Mouse (Mus musculus): ENCODE results near the gene Myo10. TPM values are rescaled to one million over a fixed set of nuclear protein-coding genes. Genes with fewer than 3 reads are reported as not detected.

Gene Myo10
- total RNA-seq, 2 experiments from 2014 or later, result 42.1 to 46.9 TPM

GRCm38 (mm10) chr15:25621351-25622199 lies 750 bp upstream of the Myo10 start:
- H3K4me3 ChIP-seq, result peak overlapping the region; percentile 70
- intact Hi-C loops (cut with DNase I), result loop anchor here (5.0 kb wide), 2 partner anchors 91 to 179 kb away; no protein-coding TSS in a partner anchor
- no peak for TF ChIP-seq CTCF (IDR thresholded peaks at IDR 0.05)
- no peak overlapping the region for H3K27ac ChIP-seq
- DNase-seq (ENCODE audit: extremely low spot score in 1 of 2, low spot score in 2 of 2), result no peak

GRCm38 (mm10) chr15:25622867-25623471 lies 644 bp downstream of the Myo10 start:
- DNase-seq (ENCODE audit: extremely low spot score in 1 of 2, low spot score in 2 of 2), result peak; percentile 19 to 28
- Histone ChIP-seq H3K27ac (peak overlapping the region; percentile 60), H3K4me3 (peak overlapping the region; percentile 70)
- intact Hi-C loops (cut with DNase I), result loop anchor here (5.0 kb wide), 2 partner anchors 89 to 181 kb away; no protein-coding TSS in a partner anchor
- TF ChIP-seq CTCF (IDR thresholded peaks at IDR 0.05), result no peak

GRCm38 (mm10) chr15:25623556-25624180 lies 1.3 kb downstream of the Myo10 start:
- TF ChIP-seq CTCF (IDR thresholded peaks at IDR 0.05), result no peak
- intact Hi-C loops (cut with DNase I), result loop anchor here (5.0 kb wide), 2 partner anchors 89 to 181 kb away; no protein-coding TSS in a partner anchor
- no peak for DNase-seq (ENCODE audit: extremely low spot score in 1 of 2, low spot score in 2 of 2)
- H3K4me3 ChIP-seq, result peak overlapping the region; percentile 70
- peak overlapping the region; percentile 60; the same call in 1 of the 2 replicates for H3K27ac ChIP-seq

GRCm38 (mm10) chr15:25624263-25624662 lies 1.9 kb downstream of the Myo10 start:
- intact Hi-C loops (cut with DNase I), result loop anchor here (5.0 kb wide), 2 partner anchors 88 to 182 kb away; no protein-coding TSS in a partner anchor
- Histone ChIP-seq H3K4me3 (no peak overlapping the region), H3K27ac (no peak overlapping the region)
- no peak for DNase-seq (ENCODE audit: extremely low spot score in 1 of 2, low spot score in 2 of 2)
- TF ChIP-seq CTCF (IDR thresholded peaks at IDR 0.05), result peak; percentile 67

GRCm38 (mm10) chr15:25625471-25625870 lies 3.1 kb downstream of the Myo10 start:
- intact Hi-C loops (cut with DNase I), result no loop called here
- no peak for DNase-seq (ENCODE audit: extremely low spot score in 1 of 2, low spot score in 2 of 2)
- H3K27ac ChIP-seq, result no peak overlapping the region
- H3K4me3 ChIP-seq, result no peak overlapping the region
- TF ChIP-seq CTCF (IDR thresholded peaks at IDR 0.05), result no peak

GRCm38 (mm10) chr15:25627012-25627411 lies 4.7 kb downstream of the Myo10 start:
- no peak for TF ChIP-seq CTCF (IDR thresholded peaks at IDR 0.05)
- Histone ChIP-seq H3K27ac (no peak overlapping the region), H3K4me3 (no peak overlapping the region)
- no peak for DNase-seq (ENCODE audit: extremely low spot score in 1 of 2, low spot score in 2 of 2)
- intact Hi-C loops (cut with DNase I), result no loop called here

- no peak for DNase-seq (ENCODE audit: extremely low spot score in 1 of 2, low spot score in 2 of 2)
- Histone ChIP-seq H3K27ac (no peak overlapping the region), H3K4me3 (no peak overlapping the region)
- intact Hi-C loops (cut with DNase I), result no loop called here
- TF ChIP-seq CTCF (IDR thresholded peaks at IDR 0.05), result no peak
These were observed 5.9 kb downstream of the Myo10 start for GRCm38 (mm10) chr15:25628251-25628650.

GRCm38 (mm10) chr15:25630716-25631115 lies 8.4 kb downstream of the Myo10 start:
- Histone ChIP-seq H3K27ac (no peak overlapping the region), H3K4me3 (no peak overlapping the region)
- intact Hi-C loops (cut with DNase I), result no loop called here
- no peak for TF ChIP-seq CTCF (IDR thresholded peaks at IDR 0.05)
- DNase-seq (ENCODE audit: extremely low spot score in 1 of 2, low spot score in 2 of 2), result no peak

- intact Hi-C loops (cut with DNase I), result no loop called here
- no peak for TF ChIP-seq CTCF (IDR thresholded peaks at IDR 0.05)
- Histone ChIP-seq H3K27ac (no peak overlapping the region), H3K4me3 (no peak overlapping the region)
- no peak for DNase-seq (ENCODE audit: extremely low spot score in 1 of 2, low spot score in 2 of 2)
These were observed 9.0 kb downstream of the Myo10 start for GRCm38 (mm10) chr15:25631332-25631731.

GRCm38 (mm10) chr15:25632902-25633301 lies 10.6 kb downstream of the Myo10 start:
- H3K4me3 ChIP-seq, result no peak overlapping the region
- intact Hi-C loops (cut with DNase I), result no loop called here
- H3K27ac ChIP-seq, result no peak overlapping the region
- no peak for DNase-seq (ENCODE audit: extremely low spot score in 1 of 2, low spot score in 2 of 2)
- TF ChIP-seq CTCF (IDR thresholded peaks at IDR 0.05), result no peak

GRCm38 (mm10) chr15:25633674-25634340 lies 11.5 kb downstream of the Myo10 start:
- Histone ChIP-seq H3K27ac (no peak overlapping the region), H3K4me3 (no peak overlapping the region)
- intact Hi-C loops (cut with DNase I), result no loop called here
- no peak for DNase-seq (ENCODE audit: extremely low spot score in 1 of 2, low spot score in 2 of 2)
- no peak for TF ChIP-seq CTCF (IDR thresholded peaks at IDR 0.05)

All from left cerebral cortex, adult 2 months (tissue).